Mouse (Mus musculus) testis, adult 2 months (tissue): Measurements from ENCODE around the gene Ppil1.

Source experiments
- CTCF ChIP-seq: fragments of 200-500 bp; IDR thresholded peaks from 2 replicates; pipeline ENCODE4 v1.5.1; 2012; ENCODE audit warnings: low read depth, mild to moderate bottlenecking, inconsistent platforms, low read length, moderate library complexity; ENCODE audit not compliant: control insufficient read depth, insufficient read depth, insufficient replicate concordance
- POLR2A ChIP-seq: fragments of 200-500 bp; IDR thresholded peaks from 2 replicates; pipeline ENCODE4 v1.6.1; 2012; ENCODE audit warnings: low read depth, mild to moderate bottlenecking, inconsistent platforms, low read length, moderate library complexity; ENCODE audit not compliant: control insufficient read depth

DNA sequence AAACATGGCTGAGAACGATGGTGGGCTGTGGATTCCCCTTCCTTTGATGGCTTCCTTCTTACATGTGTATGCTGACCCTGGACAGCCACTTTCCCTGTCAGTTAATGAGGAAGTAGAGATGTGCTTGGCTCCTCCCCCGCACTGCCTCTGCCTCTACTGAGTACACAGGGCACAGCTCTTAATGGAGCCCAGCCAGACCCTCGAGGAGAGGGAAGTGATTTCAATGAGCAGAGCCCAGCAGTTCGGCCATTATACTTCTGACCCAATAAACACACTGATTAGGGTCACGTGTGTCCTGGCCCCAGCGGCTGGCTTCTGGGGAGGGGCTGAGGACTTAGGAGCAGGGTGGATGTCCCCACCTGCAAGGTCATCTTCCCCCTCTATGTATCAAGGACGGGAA, 18.3 kb downstream of the Ppil1 start:
- TF ChIP-seq CTCF (no peak), POLR2A (no peak)
